Mouse (Mus musculus) regulatory T cell (primary cell): ENCODE data around the gene Atpif1.

Experiments used
- in situ Hi-C: fragments of 300-600 bp; cut with MboI, MseI; formaldehyde crosslinking; loops from one replicate; pipeline ENCODE4 v1.15.1; 2025; ENCODE audit warnings: high pct_unique_total_duplicates

Atpif1 gene

DNA sequence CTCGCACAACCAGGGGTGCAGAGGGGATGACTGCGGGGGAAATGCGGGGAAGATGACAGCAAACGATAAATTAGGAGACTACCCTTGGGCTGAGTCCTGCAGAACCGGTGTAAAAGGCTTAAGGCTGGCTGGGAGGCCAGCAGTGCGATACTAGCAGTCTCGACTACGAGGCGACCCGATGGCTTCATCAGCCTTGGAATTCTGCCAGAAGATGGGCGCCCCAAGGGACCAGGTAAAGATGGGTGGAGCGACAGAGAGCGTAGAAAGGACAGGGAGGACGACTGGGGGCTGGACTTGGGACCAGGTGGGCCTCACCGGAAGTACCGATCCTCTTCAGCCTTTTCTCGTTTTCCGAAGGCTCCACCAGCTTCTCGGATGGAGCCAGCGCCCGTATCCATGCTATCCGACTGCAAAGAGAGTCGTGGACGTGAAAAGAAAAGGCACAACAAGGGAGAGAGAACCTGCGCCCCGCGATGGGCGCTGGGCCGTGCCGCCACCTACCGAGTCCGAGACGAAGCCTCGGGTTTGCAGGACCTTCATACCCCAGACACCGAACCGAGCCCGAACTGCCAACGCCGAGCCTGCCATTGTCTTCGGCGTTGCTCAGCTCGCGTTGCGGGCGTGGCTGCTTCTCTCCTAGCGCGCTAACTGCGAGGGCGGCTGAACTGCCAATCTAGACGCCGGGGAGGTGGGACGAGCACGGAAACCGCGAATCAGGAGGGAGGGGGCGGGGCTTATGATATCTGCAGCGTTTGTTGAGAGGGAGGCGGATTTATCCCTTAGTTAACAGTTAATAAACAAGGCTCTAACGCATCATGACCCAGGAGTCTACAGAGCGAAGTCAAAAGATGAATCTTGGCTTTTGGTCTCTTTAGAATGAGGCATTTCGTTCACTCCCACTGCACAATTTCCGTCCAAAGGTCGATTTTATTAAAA is at the start of gene Atpif1:
TSS of gene Atpif1 (minus strand) at position 679 of the 936 bp plus-strand sequence.
- in situ Hi-C loops: no loop called here

DNA sequence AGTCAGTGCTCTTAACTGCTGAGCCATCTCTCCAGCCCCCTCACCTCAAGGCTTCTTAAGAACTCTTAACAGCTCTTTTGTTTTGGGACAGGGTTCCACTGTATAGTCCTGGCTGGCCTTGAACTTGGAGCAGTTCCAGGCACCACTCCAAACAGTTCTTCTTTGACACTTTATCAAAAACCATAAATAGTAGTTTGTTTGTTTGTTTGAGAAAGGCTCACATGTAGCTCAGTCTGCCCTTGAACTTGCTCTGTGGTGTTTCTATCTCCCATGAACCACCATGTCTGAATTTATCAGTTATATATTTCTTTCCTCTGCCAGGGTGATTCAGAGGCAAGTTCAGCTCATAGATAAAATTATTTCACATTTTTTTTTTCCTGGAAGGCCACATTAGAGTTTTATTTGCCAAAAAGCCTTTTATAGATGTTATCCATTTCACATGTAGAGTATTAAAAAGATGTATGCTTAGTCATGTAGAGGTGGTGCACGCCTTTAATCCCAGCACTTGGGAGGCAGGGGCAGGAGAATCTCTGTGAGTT is 41.4 kb upstream of the Atpif1 start:
- in situ Hi-C loops: loop anchor here (10.0 kb wide), 1 partner anchor 780 kb away; the partner anchor contains the start of gene Wdtc1

- in situ Hi-C loops: loop anchor here (10.0 kb wide), 1 partner anchor 781 kb away; the partner anchor contains the start of gene Wdtc1
Measured at GRCm38 (mm10) chr4:132573327-132573726, 39.9 kb upstream of the Atpif1 start.

- in situ Hi-C loops: loop anchor here (10.0 kb wide), 1 partner anchor 784 kb away; the partner anchor contains the start of gene Wdtc1
Measured at GRCm38 (mm10) chr4:132571190-132571589, 37.7 kb upstream of the Atpif1 start.

DNA sequence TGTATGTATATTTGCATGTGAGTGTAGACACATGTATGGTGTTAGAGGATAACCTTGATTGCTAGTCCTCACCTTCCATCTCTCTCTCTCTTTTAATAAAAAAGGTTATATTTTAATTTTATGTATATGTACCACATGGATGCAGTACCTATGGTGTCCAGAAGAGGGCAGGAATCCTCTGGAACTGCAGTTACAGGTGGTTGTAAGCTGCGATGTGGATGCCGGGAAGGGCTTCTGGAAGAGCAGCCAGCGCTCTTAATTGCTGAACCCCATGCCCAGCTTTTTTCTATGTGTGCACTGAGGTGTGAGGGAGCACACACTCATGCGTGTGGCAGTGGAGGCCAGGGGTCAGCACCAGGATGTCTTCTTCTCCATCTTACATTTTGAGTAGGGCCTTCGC is 35.7 kb upstream of the Atpif1 start:
- in situ Hi-C loops: no loop called here

GRCm38 (mm10) chr4:132567361-132567779 is 33.9 kb upstream of the Atpif1 start:
- in situ Hi-C loops: no loop called here

DNA sequence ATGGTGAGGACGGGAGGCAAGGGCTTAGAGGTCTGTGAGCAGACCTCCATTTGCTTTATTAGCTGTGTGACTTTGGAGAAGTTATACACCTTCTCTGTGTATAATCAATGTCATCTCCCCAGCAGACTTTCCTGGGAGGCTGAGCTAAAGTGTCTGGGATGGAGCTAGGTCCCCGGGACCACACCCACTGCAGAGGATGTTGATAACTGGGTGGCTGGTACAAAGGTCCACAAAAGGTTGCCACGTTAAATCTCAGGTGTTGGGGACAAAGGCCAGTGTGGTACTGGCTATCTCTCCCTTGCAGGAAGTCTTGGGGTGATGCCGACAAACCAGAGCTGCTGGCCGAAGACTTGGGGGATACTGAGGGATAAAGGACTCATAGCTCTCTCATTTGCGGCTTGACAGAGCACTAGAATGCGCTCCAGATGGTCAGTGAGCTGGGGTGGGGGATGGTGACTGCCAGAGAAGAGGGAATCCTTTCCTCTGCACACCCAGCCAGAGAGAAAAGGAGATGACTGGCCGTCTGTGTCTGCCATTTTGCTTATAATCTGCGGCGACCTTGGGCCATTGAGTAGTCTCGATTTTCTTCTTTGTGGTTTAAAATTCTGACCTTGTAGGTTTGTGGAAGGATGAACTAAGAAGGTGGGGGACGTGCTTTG is 31.8 kb upstream of the Atpif1 start:
- in situ Hi-C loops: no loop called here

GRCm38 (mm10) chr4:132563965-132564364 is 30.5 kb upstream of the Atpif1 start, which contains the start of gene Ptafr:
TSS of gene Ptafr (plus strand) at chr4:132564067.
- in situ Hi-C loops: no loop called here

DNA sequence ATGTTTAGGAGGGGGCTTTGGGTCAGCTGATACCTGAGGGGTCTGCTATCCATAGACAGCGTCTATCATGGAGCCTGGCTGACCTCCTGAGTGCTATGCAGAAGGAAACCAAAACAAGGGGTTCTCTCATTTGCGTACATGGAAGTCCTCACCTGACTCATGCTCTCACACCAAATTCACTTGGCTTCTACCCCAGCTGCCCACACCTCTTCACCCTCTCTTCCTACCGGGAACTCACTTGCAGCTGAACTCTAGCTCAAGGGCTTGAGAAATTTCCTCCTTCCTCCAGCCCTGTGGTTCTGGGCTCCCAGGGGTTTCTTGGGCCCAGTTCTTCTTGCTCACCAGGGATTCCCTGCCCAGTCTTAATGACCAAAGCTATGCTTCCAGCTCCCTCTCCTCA is 29.8 kb upstream of the Atpif1 start:
- in situ Hi-C loops: no loop called here

GRCm38 (mm10) chr4:132555550-132555949 is 22.1 kb upstream of the Atpif1 start:
- in situ Hi-C loops: loop anchor here (5.0 kb wide), 2 partner anchors 52 to 112 kb away; no protein-coding TSS in a partner anchor

- in situ Hi-C loops: loop anchor here (5.0 kb wide), 2 partner anchors 53 to 113 kb away; no protein-coding TSS in a partner anchor
Measured at GRCm38 (mm10) chr4:132554653-132555052, 21.2 kb upstream of the Atpif1 start.

GRCm38 (mm10) chr4:132554221-132554620 is 20.8 kb upstream of the Atpif1 start:
- in situ Hi-C loops: no loop called here

GRCm38 (mm10) chr4:132545851-132546250 is 12.4 kb upstream of the Atpif1 start:
- in situ Hi-C loops: no loop called here

- in situ Hi-C loops: no loop called here
Measured at GRCm38 (mm10) chr4:132542724-132543123, 9.3 kb upstream of the Atpif1 start.

DNA sequence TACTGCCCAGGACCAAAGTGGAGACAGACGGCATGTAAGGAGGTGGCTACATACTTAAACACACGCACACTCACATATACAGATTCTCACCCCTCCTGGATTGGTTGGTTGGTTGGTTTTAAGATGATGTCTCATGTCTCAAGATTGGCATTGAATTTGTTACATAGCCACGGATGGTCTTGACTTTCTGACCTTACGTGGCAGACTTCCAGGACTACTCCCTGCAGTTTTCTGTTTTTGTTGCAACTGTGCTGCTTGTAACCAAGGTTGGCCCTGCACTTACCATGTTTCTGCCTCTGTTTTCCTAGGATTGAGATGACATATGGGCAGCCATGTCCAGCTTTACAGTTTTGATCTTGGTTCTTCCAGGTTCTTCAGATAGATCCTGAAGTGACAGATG is 8.0 kb upstream of the Atpif1 start:
- in situ Hi-C loops: no loop called here

DNA sequence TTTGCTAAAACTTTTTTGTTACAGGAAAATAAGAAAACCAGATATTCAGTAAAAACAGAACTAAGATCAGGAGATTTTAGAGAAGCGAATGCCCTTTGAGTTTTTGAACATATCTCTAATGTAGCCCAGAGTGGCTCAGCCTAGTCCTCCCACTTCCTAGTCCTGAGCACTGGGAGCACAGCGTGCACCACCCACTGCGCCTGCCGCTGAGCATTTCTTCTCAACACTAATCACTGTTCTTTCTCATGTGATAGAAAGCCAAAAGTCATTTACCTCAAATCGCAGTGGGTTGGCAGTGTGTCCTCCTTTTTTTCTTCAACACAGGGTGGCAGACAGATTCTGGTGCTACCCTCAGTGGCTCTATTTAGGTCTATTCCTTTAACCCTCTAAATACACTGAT is 6.0 kb upstream of the Atpif1 start:
- in situ Hi-C loops: no loop called here

- in situ Hi-C loops: no loop called here
Measured at GRCm38 (mm10) chr4:132535406-132536121, 2.1 kb upstream of the Atpif1 start, which contains the start of gene Dnajc8. TSS of gene Dnajc8 (plus strand) at chr4:132535550.

DNA sequence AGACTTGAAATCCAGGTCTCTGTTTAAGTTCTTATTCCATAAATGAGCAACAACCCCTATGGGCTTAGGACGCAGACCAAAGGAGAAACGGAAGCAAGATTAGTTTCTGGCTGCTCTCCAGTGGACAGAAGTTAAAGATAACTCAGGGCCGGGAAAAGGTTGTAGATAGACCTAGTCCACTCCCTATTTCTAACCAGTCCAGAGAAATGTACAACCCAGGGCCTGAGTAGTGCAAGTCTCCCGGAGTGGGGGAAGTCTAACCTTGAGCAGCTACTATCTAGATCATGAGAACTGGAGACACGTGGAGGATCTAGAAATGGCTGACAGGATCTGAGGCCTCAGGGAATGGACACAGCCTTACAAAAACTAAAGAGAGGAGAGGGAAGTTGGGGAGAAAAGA is 963 bp downstream of the Atpif1 start:
- in situ Hi-C loops: no loop called here

DNA sequence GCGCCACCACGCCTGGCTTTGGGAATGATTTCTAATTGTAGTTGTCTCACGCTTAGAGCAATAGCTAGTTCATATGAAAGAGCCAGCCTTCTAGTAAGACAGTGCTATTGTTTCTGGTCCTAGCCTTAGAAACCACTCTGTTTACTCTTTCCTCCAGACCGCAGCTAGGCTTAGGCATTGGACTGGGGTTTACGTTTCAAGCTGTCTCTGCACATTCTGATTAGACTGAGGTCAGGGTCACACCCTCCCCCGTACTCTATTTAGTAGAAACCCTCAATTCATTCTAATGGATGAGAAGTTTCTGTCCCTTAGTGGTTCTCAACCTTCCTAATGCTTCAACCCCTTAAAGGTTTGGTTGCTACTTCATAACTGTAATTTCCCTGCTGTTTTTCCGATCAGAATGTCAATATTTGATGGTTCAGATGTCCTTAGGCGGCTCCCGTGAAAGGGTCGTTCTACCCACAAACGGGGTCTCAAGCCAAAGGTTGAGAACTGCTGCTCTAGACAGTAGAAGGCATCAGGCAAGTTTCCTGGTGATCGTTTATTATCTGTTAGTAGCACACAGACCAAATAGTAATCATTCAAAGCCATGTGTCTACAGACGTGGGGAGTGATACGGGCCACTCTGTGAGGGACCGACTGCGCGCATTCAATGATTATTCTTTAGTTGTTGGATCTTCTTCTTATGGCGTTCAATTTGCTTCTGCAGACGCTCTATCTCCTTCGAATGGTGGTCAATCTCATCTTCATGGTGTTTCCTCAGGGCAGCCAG is 3.2 kb downstream of the Atpif1 start:
- in situ Hi-C loops: no loop called here

GRCm38 (mm10) chr4:132529344-132529743 is 4.1 kb downstream of the Atpif1 start:
- in situ Hi-C loops: loop anchor here (5.0 kb wide), 1 partner anchor 117 kb away; no protein-coding TSS in a partner anchor
